Mouse (Mus musculus) Muller cell, postnatal 12 days (primary cell): Measurements from ENCODE around the gene Iqsec1.
A peak's percentile ranks its signal among the peaks of the same experiment; 100 is the strongest.

Experiments
- DNase-seq: peaks from one replicate; pipeline ENCODE4 v3.0.0-alpha.2; 2015; ENCODE audit errors: inconsistent ontology term

Gene Iqsec1

GRCm38 (mm10) chr6:90755613-90755941 is 232.9 kb downstream of the Iqsec1 start:
- DNase-seq, result no peak

DNA sequence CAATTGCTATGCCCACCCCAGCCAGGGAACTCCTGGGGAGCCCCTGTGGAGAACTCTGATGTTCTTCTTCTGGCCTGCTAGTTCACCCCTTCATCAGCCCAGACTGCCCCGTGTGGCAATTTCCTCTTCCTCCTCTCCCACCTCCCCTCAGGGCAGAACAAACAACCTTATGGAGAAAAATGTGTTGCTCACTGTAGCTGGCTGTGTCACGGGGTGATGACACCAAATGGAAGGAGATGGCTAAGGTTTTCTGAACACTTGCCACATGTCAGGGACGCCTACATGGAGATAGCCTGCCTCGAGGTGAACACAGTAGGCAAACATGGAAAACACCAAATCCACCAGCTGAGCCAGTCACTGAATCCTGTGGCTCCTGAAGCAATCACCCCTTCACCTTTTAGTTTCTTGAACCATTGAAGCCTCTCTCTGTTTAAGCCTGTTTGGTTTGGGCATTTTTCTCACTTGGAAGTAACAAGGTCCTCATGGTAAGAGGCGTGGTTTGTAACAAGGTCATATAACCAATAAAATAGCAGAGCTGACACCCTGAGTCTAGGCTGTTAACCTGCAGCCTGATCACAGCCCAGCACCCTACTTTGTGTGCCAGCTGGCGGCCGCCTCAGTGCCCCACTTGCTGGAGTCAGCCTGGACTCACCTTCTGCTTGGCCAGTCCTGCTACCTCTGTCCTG is 233.4 kb downstream of the Iqsec1 start:
- no peak for DNase-seq

DNA sequence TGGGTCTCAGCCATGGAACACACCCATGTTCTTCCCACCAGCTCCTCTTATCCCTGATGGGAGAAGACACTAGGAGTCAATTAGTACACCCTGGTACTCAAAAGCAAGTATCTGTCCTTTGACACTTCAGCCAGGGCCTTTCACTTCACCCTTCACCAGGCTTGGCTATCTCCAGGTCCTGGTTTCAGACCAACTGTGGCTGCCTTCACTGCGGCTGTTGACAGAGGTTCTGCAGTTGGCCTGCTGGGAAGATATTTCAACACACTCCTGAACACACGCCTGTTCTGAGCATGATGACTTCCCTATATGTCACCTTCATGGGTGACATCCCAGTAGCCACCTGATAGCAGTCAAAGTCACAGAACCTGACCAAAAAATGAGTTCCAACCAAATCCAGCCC is 234.4 kb downstream of the Iqsec1 start:
- DNase-seq, result no peak

- DNase-seq, result no peak
Measured at GRCm38 (mm10) chr6:90753656-90754055, 234.8 kb downstream of the Iqsec1 start.

- no peak for DNase-seq
Measured at GRCm38 (mm10) chr6:90751624-90752023, 236.9 kb downstream of the Iqsec1 start.

DNA sequence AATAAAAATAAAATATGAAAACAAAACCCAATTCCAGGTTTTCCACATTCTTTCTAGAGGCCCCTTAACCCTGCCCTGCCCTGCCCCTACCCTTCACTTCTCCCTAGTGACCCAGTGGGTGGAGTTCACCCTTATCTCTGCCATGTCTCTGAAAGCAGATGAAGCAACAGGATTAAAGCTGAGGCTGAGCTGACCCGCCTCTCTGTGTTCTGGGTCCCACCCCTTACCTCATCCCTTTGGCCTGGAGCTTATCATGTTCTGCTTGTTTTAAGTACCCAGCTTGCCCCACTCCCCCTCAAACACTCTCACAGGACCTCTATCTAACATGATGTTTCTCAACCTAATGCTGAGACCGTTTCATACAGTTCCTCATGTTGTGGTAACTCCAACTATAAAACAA is 238.4 kb downstream of the Iqsec1 start:
- DNase-seq, result no peak

DNA sequence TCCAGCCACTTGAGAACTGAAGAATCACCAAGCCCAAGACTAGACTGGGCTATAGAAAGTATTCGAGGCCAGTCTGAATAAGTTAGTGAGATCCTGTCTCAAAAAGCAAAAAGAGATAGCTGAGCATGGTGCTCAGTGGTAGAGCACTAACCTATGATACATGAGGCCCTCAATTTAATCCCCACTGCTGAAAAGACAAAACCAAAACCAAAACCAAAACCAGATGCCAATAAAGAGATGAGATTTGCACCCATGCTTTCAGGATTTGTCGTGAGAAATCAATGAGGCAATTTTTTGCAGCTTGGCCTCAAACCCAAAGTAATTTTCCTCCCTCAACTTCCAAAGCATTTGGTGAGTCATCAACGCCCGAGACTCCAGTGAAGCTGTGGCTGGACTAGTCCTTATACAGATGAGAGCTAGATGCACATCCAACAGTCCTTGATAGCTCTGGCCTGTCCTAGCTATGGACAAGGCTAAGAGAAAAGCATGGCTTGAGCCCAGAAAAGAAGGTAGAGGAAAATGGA is 239.0 kb downstream of the Iqsec1 start:
- DNase-seq, result peak; percentile 56

- DNase-seq, result no peak
Measured at GRCm38 (mm10) chr6:90748976-90749375, 239.5 kb downstream of the Iqsec1 start.

- DNase-seq, result no peak
Measured at GRCm38 (mm10) chr6:90746331-90746864, 242.1 kb downstream of the Iqsec1 start.

- no peak for DNase-seq
Measured at GRCm38 (mm10) chr6:90745401-90746198, 242.9 kb downstream of the Iqsec1 start.

DNA sequence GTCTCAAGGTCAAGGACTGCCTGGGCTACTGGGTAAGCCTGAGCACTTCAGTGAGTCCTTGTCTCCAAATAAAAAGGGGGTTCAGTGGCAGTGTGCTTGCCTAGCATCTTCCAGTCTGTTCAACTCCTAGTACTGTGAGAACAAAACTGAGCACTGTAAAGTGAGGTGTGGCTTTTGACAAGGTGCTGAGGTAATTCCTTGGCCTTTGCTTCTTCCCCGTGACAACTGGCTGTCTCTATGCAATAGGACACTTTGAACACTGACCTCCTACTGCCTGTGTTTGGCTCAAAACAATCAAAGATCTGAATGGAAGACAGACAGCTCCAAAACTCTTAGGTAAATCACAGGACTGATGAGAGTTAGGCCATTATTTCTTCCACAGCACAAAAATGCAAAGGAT is 246.0 kb downstream of the Iqsec1 start:
- DNase-seq, result no peak

DNA sequence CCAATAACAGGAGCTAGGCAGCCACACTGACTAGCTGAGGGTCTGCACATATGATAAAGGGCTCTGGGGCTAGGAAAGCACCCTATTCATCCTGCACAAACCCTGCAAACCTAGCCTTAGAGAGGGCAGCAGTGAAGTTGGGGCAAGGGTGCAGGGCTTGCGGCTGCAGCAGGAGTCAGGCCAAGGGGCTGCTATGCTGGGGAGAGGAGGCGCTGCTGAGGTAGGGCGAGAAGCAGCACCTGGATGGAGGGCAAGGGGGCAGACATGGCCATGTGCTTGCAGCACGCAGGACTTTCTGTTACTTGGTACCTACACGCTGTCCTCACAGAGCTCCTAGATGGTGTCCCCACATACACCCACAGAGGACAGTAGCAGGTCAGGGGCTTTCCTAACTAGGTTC is 246.8 kb downstream of the Iqsec1 start:
- DNase-seq, result no peak

DNA sequence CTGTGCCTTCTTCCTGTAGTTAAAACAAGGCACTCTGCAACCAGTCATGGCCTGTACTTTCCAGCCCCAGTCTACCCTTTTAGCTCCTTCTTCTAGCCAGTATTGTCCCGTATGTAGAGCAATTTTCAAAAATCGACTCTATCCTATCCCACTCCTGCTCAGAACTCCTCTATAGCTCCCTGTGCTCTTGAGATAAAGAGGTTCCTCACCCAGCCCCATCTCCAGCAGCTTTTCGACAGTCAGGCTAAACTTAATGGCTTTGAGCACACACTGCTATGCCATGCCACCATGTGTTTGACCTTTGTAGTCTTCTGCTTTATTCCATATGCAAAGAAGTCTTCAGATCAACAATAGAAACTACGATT is 247.4 kb downstream of the Iqsec1 start:
- no peak for DNase-seq

- DNase-seq, result no peak
Measured at GRCm38 (mm10) chr6:90740348-90741055, 248.0 kb downstream of the Iqsec1 start.

GRCm38 (mm10) chr6:90737376-90737775 is 251.1 kb downstream of the Iqsec1 start:
- peak; percentile 92 for DNase-seq

- DNase-seq, result peak; percentile 84
Measured at GRCm38 (mm10) chr6:90736691-90737245, 251.7 kb downstream of the Iqsec1 start.

DNA sequence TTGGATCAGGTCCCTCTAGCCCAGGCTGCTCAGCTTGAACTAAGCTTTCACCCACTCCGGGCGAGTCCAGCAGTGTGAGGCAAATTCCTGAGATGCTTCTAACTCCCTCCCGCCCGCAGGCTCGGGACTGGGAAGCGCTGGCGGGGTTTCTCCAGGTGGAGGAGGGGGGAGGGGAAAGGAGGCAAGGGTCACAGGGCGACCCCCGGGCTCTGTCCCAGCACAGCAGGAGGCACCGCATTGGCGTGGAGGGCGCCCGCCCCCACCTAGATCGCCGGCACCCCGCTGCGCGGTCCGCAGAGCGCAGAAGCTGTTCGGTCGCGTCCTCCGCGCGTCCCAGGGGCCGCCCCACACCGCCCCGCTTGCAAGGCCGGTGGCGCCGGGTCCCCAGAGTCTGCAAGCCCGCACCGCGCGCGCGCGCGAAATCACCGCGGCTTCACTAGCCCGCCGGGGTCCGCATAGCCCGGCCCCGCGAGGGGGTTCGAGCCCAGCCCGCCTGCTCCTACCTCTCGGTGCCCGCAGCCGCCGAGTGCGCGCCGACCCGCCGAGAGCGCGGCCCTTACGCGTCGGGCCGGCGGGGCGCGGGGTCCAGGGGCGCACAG is 252.3 kb downstream of the Iqsec1 start:
- DNase-seq, result peak; percentile 82

DNA sequence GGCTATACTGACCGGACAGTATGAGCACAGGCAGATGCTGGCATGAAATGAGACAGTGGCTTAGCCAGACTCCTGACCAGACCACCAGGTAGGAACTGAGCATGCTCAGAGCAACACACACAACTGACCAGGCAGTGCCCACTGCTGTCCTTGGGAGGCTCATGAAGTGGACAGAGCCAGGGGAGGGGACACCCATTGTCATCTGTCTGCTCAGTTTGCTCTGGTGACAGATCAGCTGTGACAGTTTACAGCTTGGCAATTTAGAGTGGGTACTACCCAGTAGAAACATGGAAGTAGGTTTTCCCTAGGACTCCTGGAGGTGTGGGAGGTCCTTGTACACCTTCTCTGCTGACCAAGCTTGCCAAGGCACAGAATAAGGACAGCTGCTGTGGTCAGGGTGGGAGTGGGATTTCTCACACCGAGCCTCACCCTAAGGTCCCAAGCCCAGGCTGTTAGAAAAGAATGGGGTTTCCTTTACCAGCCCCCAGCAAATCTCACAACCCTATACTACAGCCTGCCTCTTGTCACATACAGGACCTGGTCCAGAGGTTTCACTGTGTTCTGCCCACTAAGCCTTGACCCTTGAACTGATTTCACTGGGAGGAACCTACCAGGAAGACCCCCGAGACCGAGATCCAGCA is 253.0 kb downstream of the Iqsec1 start:
- peak; percentile 51 for DNase-seq

DNA sequence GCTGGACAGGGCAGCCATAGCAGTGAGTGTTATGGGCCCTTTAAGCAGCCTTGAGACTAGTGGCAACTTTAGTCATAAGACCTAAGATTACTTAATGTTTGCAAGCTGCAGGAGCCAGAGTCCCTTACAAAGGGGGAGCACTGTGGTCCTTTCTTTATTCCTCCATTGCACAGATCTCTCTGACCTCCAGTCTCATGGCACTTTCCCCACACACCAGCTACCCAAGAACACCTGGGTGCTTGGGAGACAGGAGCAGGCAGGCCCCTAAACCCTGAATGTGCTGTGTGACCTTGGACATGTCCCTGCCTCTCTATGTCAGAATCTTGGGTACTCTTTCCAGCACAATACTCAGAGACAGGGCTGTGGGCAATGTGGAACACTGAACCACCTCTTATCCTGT is 253.7 kb downstream of the Iqsec1 start:
- no peak for DNase-seq

DNA sequence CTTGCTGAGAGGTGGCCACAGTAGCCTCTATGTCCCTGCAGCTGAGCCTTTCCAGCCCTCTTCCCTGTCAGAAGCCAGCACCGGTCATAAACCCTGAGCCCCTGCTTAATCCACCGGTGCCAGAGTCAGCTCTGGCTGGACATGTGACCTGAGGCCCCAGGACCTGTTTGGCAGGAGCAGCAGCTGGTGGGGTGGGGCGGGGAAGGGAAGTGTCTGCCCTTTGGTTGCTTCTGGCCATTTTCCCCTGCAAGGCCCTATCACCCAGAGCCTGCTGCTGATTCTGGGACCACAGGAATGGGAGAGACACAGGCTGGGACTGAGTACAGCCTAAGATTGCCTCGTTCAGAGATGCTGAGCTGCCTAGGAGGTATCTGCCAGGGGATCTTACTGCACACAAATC is 257.2 kb downstream of the Iqsec1 start:
- DNase-seq, result no peak

- peak; percentile 51 for DNase-seq
Measured at GRCm38 (mm10) chr6:90729829-90730228, 258.7 kb downstream of the Iqsec1 start.
